Mouse (Mus musculus) embryonic facial prominence, embryonic 14.5 days (tissue): ENCODE measurements at regions not wholly inside any gene's neighbourhood (a gene's known extent, or its start where the extent isn't known, plus 50 kb on each side); places are given as distances from the start of the nearest gene placed in this dataset.
A peak's percentile ranks its signal among the peaks of the same experiment; 100 is the strongest.

ENCODE experiments used
- ATAC-seq: fragments of 200-750 bp; cut with Nextera tagmentation; 2 replicates; pipeline ENCODE4 v1.8.0; 2017; ENCODE audit warnings: low read depth, moderate number of reproducible peaks, moderate TSS enrichment
- DNase-seq: peaks from one replicate; pipeline ENCODE4 v3.0.0-alpha.2; 2015; ENCODE audit warnings: low spot score
- H3K27ac ChIP-seq: fragments of 300-500 bp; sonication (generic); replicated peaks from 2 replicates; pipeline ENCODE4 v1.5.1; 2014; ENCODE audit warnings: low read depth, mild to moderate bottlenecking, low read length, moderate library complexity
- H3K27me3 ChIP-seq: fragments of 300-500 bp; sonication (generic); replicated peaks from 2 replicates; pipeline ENCODE4 v1.6.1; 2014; ENCODE audit warnings: low read length; ENCODE audit not compliant: control insufficient read depth, insufficient read depth
- H3K36me3 ChIP-seq: fragments of 300-500 bp; sonication (generic); 2 replicates; pipeline ENCODE4 v1.6.1; 2014; ENCODE audit warnings: low read length, mixed read lengths; ENCODE audit not compliant: control insufficient read depth, insufficient read depth
- H3K4me1 ChIP-seq: fragments of 300-500 bp; sonication (generic); 2 replicates; pipeline ENCODE4 v1.6.1; 2014; ENCODE audit warnings: antibody characterized with exemption, low read length; ENCODE audit not compliant: control insufficient read depth, insufficient read depth
- H3K4me2 ChIP-seq: fragments of 300-500 bp; sonication (generic); 2 replicates; pipeline ENCODE4 v1.6.1; 2014; ENCODE audit warnings: low read depth, mild to moderate bottlenecking, low read length, moderate library complexity, mixed read lengths
- H3K4me3 ChIP-seq: fragments of 300-500 bp; sonication (generic); 2 replicates; pipeline ENCODE4 v1.5.1; 2014; ENCODE audit warnings: low read depth, mild to moderate bottlenecking, low read length
- H3K9ac ChIP-seq: fragments of 300-500 bp; sonication (generic); 2 replicates; pipeline ENCODE4 v1.6.1; 2014; ENCODE audit warnings: low read depth, mild to moderate bottlenecking, low read length, moderate library complexity, mixed read lengths
- H3K9me3 ChIP-seq: fragments of 300-500 bp; sonication (generic); 2 replicates; pipeline ENCODE4 v1.6.1; 2016; ENCODE audit warnings: low read length; ENCODE audit not compliant: control insufficient read depth
- WGBS: fragments of 180-500 bp; shearing (Covaris S2); extraction: QIAGEN DNeasy Blood & Tissue Kit; methylation state at CpG from one replicate; pipeline ENCODE4 v1.1.7; 2014; 5-methylcytosine and 5-hydroxymethylcytosine counted together

- peaks cover 43% of the 10 kb centered on the region for H3K4me1 ChIP-seq
Observed at GRCm38 (mm10) chr4:62755237-62755900, 195.7 kb downstream of the Rgs3 start.

GRCm38 (mm10) chr4:62756721-62757206 lies 197.1 kb downstream of the Rgs3 start:
- peaks cover 54% of the 10 kb centered on the region for H3K4me1 ChIP-seq
- 10% methylated on average over 10 of the region's 10 CpGs for WGBS
- H3K9me3 ChIP-seq: no peaks in the 10 kb centered on the region
- H3K36me3 ChIP-seq: no peaks in the 10 kb centered on the region
- no peaks in the 10 kb centered on the region for H3K27me3 ChIP-seq
- H3K4me3 ChIP-seq: no peak overlapping the region
- ATAC-seq (no peak), DNase-seq (peak; percentile 70)
- H3K27ac ChIP-seq: peak overlapping the region; percentile 74
- peak overlapping the region; percentile 8; the same call in 1 of the 2 replicates for H3K4me2 ChIP-seq
- H3K9ac ChIP-seq: no peak overlapping the region

More at GRCm38 (mm10) chr4:62755237-62755900, 195.7 kb downstream of the Rgs3 start:
- Histone ChIP-seq H3K9me3 (no peaks in the 10 kb centered on the region), H3K4me2 (0 out of 2 replicates have a peak overlapping the region, but pooled peaks have one; percentile 5), H3K4me3 (no peak overlapping the region), H3K36me3 (no peaks in the 10 kb centered on the region), H3K27me3 (no peaks in the 10 kb centered on the region), H3K27ac (peak overlapping the region; percentile 78), H3K9ac (no peak overlapping the region)
- WGBS: 21% methylated on average over 5 of the region's 5 CpGs
- peak; percentile 93 for ATAC-seq
- DNase-seq: peak; percentile 95

GRCm38 (mm10) chr4:62760748-62761604 lies 201.3 kb downstream of the Rgs3 start:
- H3K4me2 ChIP-seq: no peak overlapping the region
- H3K9ac ChIP-seq: no peak overlapping the region
- H3K4me3 ChIP-seq: no peak overlapping the region
- H3K4me1 ChIP-seq: peaks cover 35% of the 10 kb centered on the region
- H3K27ac ChIP-seq: peak overlapping the region; percentile 61; the same call in 1 of the 2 replicates
- H3K9me3 ChIP-seq: no peaks in the 10 kb centered on the region
- 46% methylated on average over 11 of the region's 11 CpGs for WGBS
- DNase-seq (peak; percentile 69), ATAC-seq (0 out of 2 replicates have a peak, but pooled peaks have one; percentile 13)
- no peaks in the 10 kb centered on the region for H3K27me3 ChIP-seq
- H3K36me3 ChIP-seq: no peaks in the 10 kb centered on the region

GRCm38 (mm10) chr4:62761672-62762071 lies 202.0 kb downstream of the Rgs3 start:
- Histone ChIP-seq H3K27ac (peak overlapping the region; percentile 61; the same call in 1 of the 2 replicates), H3K9ac (no peak overlapping the region), H3K27me3 (no peaks in the 10 kb centered on the region), H3K36me3 (no peaks in the 10 kb centered on the region), H3K4me2 (no peak overlapping the region), H3K4me3 (no peak overlapping the region), H3K9me3 (no peaks in the 10 kb centered on the region), H3K4me1 (peaks cover 29% of the 10 kb centered on the region)
- peak; percentile 65; the same call in 1 of the 2 replicates for ATAC-seq
- peak; percentile 90 for DNase-seq
- WGBS: 5% methylated on average over 1 of the region's 1 CpGs

GRCm38 (mm10) chr4:62763990-62764389 lies 201.4 kb upstream of the Zfp618 start:
- H3K9ac ChIP-seq: no peak overlapping the region
- H3K4me3 ChIP-seq: no peak overlapping the region
- no peak overlapping the region for H3K27ac ChIP-seq
- 10% methylated on average over 5 of the region's 5 CpGs for WGBS
- H3K27me3 ChIP-seq: no peaks in the 10 kb centered on the region
- H3K36me3 ChIP-seq: no peaks in the 10 kb centered on the region
- peak; percentile 89 for DNase-seq
- H3K4me2 ChIP-seq: no peak overlapping the region
- H3K4me1 ChIP-seq: peaks cover 11% of the 10 kb centered on the region
- H3K9me3 ChIP-seq: no peaks in the 10 kb centered on the region
- peak; percentile 89 for ATAC-seq

GRCm38 (mm10) chr4:62769469-62770234 lies 195.7 kb upstream of the Zfp618 start:
- no peak overlapping the region for H3K9ac ChIP-seq
- no peaks in the 10 kb centered on the region for H3K36me3 ChIP-seq
- no peak overlapping the region for H3K4me2 ChIP-seq
- ATAC-seq (no peak), DNase-seq (no peak)
- H3K27me3 ChIP-seq: no peaks in the 10 kb centered on the region
- no peak overlapping the region for H3K4me3 ChIP-seq
- no peaks in the 10 kb centered on the region for H3K4me1 ChIP-seq
- no peak overlapping the region for H3K27ac ChIP-seq
- no peaks in the 10 kb centered on the region for H3K9me3 ChIP-seq
- WGBS: 58% methylated on average over 10 of the region's 10 CpGs

- ATAC-seq: no peak
- WGBS: 83% methylated on average over 10 of the region's 10 CpGs
- Histone ChIP-seq H3K4me1 (no peaks in the 10 kb centered on the region), H3K9me3 (no peaks in the 10 kb centered on the region), H3K27me3 (no peaks in the 10 kb centered on the region), H3K4me3 (no peak overlapping the region), H3K4me2 (no peak overlapping the region), H3K9ac (no peak overlapping the region), H3K36me3 (no peaks in the 10 kb centered on the region), H3K27ac (no peak overlapping the region)
- no peak for DNase-seq
Observed at GRCm38 (mm10) chr4:62775005-62775609, 190.3 kb upstream of the Zfp618 start.

GRCm38 (mm10) chr4:62776881-62777280 lies 188.5 kb upstream of the Zfp618 start:
- H3K27ac ChIP-seq: no peak overlapping the region
- H3K36me3 ChIP-seq: no peaks in the 10 kb centered on the region
- H3K4me2 ChIP-seq: no peak overlapping the region
- no peak for DNase-seq
- no peak overlapping the region for H3K4me3 ChIP-seq
- no peak for ATAC-seq
- H3K4me1 ChIP-seq: peaks cover 5% of the 10 kb centered on the region; the same call in 1 of the 2 replicates
- H3K9ac ChIP-seq: no peak overlapping the region
- WGBS: 92% methylated on average over 9 of the region's 9 CpGs
- no peaks in the 10 kb centered on the region; the same call in 1 of the 2 replicates for H3K27me3 ChIP-seq
- H3K9me3 ChIP-seq: no peaks in the 10 kb centered on the region
